Mouse (Mus musculus) liver, adult 2 months (tissue): Measurements from ENCODE around the gene Wfdc3.

Source experiments
- CTCF ChIP-seq: fragments of 200-500 bp; IDR thresholded peaks from 2 replicates; pipeline ENCODE4 v1.5.1; 2011; ENCODE audit warnings: low read depth, low read length, control low read depth
- POLR2A ChIP-seq: fragments of 200-500 bp; IDR thresholded peaks from 2 replicates; pipeline ENCODE4 v1.6.1; 2011; ENCODE audit warnings: low read length, control low read depth; ENCODE audit not compliant: insufficient read depth; ENCODE audit errors: extremely low read depth

- no peak for TF ChIP-seq POLR2A
- no peak for TF ChIP-seq CTCF
These were observed 16.2 kb upstream of the Wfdc3 start for GRCm38 (mm10) chr2:164761971-164762370.
